Mouse (Mus musculus) liver, postnatal 0 days (tissue): ENCODE measurements around the gene Plcb4.

Experiments
- CTCF ChIP-seq: sonication (generic); IDR thresholded peaks from 2 replicates; pipeline ENCODE4 v1.5.1; 2016; ENCODE audit warnings: antibody characterized with exemption, low read depth
- EP300 ChIP-seq: IDR thresholded peaks from 2 replicates; pipeline ENCODE4 v1.6.1; 2016; ENCODE audit warnings: antibody characterized with exemption, low read depth, mild to moderate bottlenecking

- TF ChIP-seq EP300, result no peak
- no peak for TF ChIP-seq CTCF
Observed at GRCm38 (mm10) chr2:135837730-135838129, 178.9 kb downstream of the Plcb4 start.
